Mouse (Mus musculus) cerebellum, adult 2 months (tissue): ENCODE data around the gene 9430038I01Rik.

ENCODE experiments used
- CTCF ChIP-seq: fragments of 200-500 bp; IDR thresholded peaks from 2 replicates; pipeline ENCODE4 v1.5.1; 2011; ENCODE audit warnings: low read depth, mild to moderate bottlenecking, control low read depth, low read length, moderate library complexity, borderline replicate concordance; ENCODE audit not compliant: insufficient read depth
- POLR2A ChIP-seq: fragments of 200-500 bp; IDR thresholded peaks from 2 replicates; pipeline ENCODE4 v1.6.1; 2011; ENCODE audit warnings: low read length, control low read depth, borderline replicate concordance; ENCODE audit not compliant: insufficient read depth

DNA sequence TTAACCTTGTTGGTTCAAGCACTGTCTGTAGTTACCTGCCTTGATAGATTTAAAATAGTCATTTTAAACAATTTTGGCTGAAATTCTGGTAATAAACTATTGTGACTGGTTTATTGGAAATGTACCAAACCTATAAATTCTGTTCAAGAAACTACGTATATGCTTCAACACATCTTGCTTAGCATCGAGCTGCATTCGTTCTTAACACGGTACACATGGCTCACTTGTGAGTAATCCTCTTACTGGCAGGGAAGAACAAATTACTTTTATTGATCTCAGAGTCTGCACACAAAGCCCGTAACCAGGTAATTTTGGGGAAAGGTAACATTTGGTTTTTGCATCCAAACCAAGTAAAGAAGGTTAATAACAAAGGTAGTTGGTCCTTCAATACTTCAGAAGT lies 22.7 kb downstream of the 9430038I01Rik start:
- TF ChIP-seq CTCF: no peak
- no peak for TF ChIP-seq POLR2A
